Mouse (Mus musculus): ENCODE results near the gene Vil1.

GRCm38 (mm10) chr1:74392446-74392994 is 16.7 kb upstream of the Vil1 start:
- no peak for TF ChIP-seq CTCF (IDR thresholded peaks at IDR 0.05; ENCODE audit: low read depth)
- TF ChIP-seq EP300 (IDR thresholded peaks at IDR 0.05; ENCODE audit: low read depth), result no peak; the same call in 1 of the 2 replicates

Measured in liver, postnatal 0 days (tissue).